Mouse (Mus musculus): ENCODE measurements around the gene Nuak1. TPM values are rescaled to one million over a fixed set of nuclear protein-coding genes. Genes with fewer than 3 reads are reported as not detected.

The Nuak1 gene
- polyA plus RNA-seq, 1 experiment from 2014 or later: 5.7 TPM

DNA sequence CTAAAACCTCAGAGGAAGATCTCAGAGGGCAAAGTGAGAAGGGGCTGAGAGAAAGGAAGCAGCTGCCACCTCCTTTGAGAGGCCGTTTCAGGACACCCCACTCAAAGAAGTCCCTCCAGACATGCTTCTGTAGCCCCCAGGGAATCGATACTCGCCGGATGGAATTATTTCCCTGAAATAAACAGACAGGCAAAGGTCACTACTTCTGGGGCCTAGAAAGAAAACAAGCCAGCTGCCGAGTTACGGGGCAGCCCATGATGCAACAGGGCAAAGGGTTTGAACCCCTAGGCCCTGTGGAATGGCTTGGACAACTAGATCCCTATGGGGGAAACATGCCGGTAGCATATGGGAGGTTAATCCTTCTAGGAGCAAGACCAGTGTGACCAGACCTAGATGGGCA, 16.0 kb downstream of the Nuak1 start:
- H3K4me1 ChIP-seq (replicated peaks; ENCODE audit: control insufficient read depth, insufficient read depth, low read length): no peaks in the 10 kb centered on the region
- no peak overlapping the region for H3K27ac ChIP-seq (ENCODE audit: low read depth, low read length)
- H3K4me3 ChIP-seq (ENCODE audit: low read depth, low read length): no peak overlapping the region
- no peak for ATAC-seq (ENCODE audit: low FRiP score)
- no peaks in the 10 kb centered on the region for H3K27me3 ChIP-seq (ENCODE audit: control insufficient read depth, insufficient read depth, low read length)
- no peak overlapping the region for H3K4me2 ChIP-seq (replicated peaks; ENCODE audit: low read depth, low read length)
- no peaks in the 10 kb centered on the region for H3K9me3 ChIP-seq (ENCODE audit: control insufficient read depth, low read length)
- 66% methylated on average over 7 of the region's 7 CpGs for WGBS
- H3K9ac ChIP-seq (ENCODE audit: low read depth, low read length): no peak overlapping the region
- no peaks in the 10 kb centered on the region; the same call in 1 of the 2 replicates for H3K36me3 ChIP-seq (ENCODE audit: control insufficient read depth, insufficient read depth, low read length)
- DNase-seq (ENCODE audit: low spot score): no peak

DNA sequence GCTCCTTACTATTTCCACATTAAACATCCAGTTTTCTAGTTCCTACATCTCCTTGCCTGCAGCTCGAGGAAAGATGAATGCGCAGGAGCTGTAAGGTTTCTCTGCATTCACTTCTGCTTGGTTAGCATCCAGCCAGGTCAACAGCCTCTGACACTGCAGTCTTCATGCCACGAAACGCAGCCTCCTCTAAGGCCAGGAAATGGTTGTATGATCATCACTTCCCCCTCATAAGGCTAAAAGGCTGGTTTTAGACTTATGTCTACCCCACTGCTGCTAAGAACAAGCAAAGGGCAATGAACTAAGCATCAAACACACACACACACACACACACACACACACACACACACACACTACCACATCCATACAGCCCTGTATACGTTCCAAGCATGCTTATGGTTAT, 16.5 kb downstream of the Nuak1 start:
- Histone ChIP-seq H3K4me1 (replicated peaks; ENCODE audit: control insufficient read depth, insufficient read depth, low read length) (no peaks in the 10 kb centered on the region), H3K9me3 (ENCODE audit: control insufficient read depth, low read length) (no peaks in the 10 kb centered on the region), H3K36me3 (ENCODE audit: control insufficient read depth, insufficient read depth, low read length) (no peaks in the 10 kb centered on the region; the same call in 1 of the 2 replicates), H3K9ac (ENCODE audit: low read depth, low read length) (no peak overlapping the region), H3K27ac (ENCODE audit: low read depth, low read length) (no peak overlapping the region), H3K27me3 (ENCODE audit: control insufficient read depth, insufficient read depth, low read length) (no peaks in the 10 kb centered on the region), H3K4me3 (ENCODE audit: low read depth, low read length) (no peak overlapping the region), H3K4me2 (replicated peaks; ENCODE audit: low read depth, low read length) (no peak overlapping the region)
- ATAC-seq (ENCODE audit: low FRiP score): no peak
- no peak for DNase-seq (ENCODE audit: low spot score)
- WGBS: 85% methylated on average over 5 of the region's 5 CpGs

DNA sequence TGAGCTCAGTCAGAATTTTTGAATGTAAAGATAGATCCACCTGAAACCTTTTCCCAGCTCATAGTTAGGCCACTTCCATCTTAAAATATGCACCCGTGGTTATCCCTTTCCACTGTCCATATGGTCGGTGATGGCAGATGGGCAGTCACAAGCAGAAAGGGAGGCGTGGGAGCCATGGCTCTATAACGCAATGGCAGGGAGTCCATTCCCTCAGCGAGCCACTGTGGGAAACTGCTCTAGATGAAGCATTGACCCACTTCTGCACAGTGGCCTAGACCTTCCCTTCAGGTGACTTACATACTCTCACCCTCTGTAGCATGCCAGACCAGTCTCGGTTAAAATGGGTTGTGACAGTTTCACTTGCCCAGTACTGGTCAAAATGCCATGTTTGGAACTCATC, 19.8 kb downstream of the Nuak1 start:
- H3K36me3 ChIP-seq (ENCODE audit: control insufficient read depth, insufficient read depth, low read length): no peaks in the 10 kb centered on the region; the same call in 1 of the 2 replicates
- no peak overlapping the region for H3K4me3 ChIP-seq (ENCODE audit: low read depth, low read length)
- H3K27ac ChIP-seq (ENCODE audit: low read depth, low read length): no peak overlapping the region
- no peak overlapping the region for H3K4me2 ChIP-seq (replicated peaks; ENCODE audit: low read depth, low read length)
- WGBS: 92% methylated on average over 6 of the region's 6 CpGs
- H3K9me3 ChIP-seq (ENCODE audit: control insufficient read depth, low read length): no peaks in the 10 kb centered on the region
- H3K9ac ChIP-seq (ENCODE audit: low read depth, low read length): no peak overlapping the region
- DNase-seq (ENCODE audit: low spot score): no peak
- no peaks in the 10 kb centered on the region for H3K4me1 ChIP-seq (replicated peaks; ENCODE audit: control insufficient read depth, insufficient read depth, low read length)
- no peak for ATAC-seq (ENCODE audit: low FRiP score)
- no peaks in the 10 kb centered on the region for H3K27me3 ChIP-seq (ENCODE audit: control insufficient read depth, insufficient read depth, low read length)

DNA sequence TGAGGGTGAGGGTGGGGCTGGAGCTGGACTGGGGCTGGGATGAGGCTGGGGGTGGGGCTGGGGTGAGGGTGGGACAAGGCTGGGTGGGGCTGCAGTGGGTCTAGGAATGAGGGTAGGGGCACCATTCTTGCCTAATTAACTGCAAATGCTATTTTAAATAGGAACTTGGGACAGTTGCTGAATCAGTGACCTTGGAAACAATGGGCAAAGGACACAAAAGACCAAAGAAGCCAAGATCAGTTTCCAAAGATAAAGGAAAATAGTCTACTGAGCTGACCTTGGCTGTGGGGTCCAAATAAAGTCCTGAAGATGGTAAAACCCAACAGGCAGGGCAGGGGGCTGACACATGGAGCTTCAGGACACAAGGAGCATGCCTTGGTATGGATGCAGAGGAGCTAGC, 22.0 kb downstream of the Nuak1 start:
- H3K27me3 ChIP-seq (ENCODE audit: control insufficient read depth, insufficient read depth, low read length): no peaks in the 10 kb centered on the region
- no peak overlapping the region for H3K27ac ChIP-seq (ENCODE audit: low read depth, low read length)
- no peaks in the 10 kb centered on the region; the same call in 1 of the 2 replicates for H3K36me3 ChIP-seq (ENCODE audit: control insufficient read depth, insufficient read depth, low read length)
- H3K4me2 ChIP-seq (replicated peaks; ENCODE audit: low read depth, low read length): no peak overlapping the region
- H3K9ac ChIP-seq (ENCODE audit: low read depth, low read length): no peak overlapping the region
- H3K4me3 ChIP-seq (ENCODE audit: low read depth, low read length): no peak overlapping the region
- no peak for DNase-seq (ENCODE audit: low spot score)
- no peak for ATAC-seq (ENCODE audit: low FRiP score)
- H3K4me1 ChIP-seq (replicated peaks; ENCODE audit: control insufficient read depth, insufficient read depth, low read length): no peaks in the 10 kb centered on the region
- no peaks in the 10 kb centered on the region for H3K9me3 ChIP-seq (ENCODE audit: control insufficient read depth, low read length)

DNA sequence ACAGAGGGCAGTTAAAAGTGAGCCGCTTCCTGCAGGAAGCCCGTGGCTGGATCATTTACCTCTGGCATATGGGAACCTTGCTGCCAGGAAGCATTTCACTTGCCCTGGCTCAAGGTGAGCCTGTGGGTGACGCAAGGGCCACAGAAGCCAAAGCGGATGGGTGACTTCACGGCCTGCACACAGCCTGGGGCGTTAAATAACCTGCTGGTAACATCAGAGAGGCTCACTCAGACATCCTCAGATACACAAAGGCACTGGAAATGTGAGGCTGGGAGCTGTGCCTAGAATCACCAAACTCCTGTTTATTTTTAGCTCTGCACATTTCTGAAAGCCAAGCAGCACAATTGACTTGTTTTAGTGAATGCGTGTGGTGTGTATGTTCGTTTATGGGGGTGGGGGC, 23.6 kb downstream of the Nuak1 start:
- no peak overlapping the region for H3K27ac ChIP-seq (ENCODE audit: low read depth, low read length)
- no peaks in the 10 kb centered on the region; the same call in 1 of the 2 replicates for H3K36me3 ChIP-seq (ENCODE audit: control insufficient read depth, insufficient read depth, low read length)
- WGBS: 92% methylated on average over 8 of the region's 8 CpGs

DNA sequence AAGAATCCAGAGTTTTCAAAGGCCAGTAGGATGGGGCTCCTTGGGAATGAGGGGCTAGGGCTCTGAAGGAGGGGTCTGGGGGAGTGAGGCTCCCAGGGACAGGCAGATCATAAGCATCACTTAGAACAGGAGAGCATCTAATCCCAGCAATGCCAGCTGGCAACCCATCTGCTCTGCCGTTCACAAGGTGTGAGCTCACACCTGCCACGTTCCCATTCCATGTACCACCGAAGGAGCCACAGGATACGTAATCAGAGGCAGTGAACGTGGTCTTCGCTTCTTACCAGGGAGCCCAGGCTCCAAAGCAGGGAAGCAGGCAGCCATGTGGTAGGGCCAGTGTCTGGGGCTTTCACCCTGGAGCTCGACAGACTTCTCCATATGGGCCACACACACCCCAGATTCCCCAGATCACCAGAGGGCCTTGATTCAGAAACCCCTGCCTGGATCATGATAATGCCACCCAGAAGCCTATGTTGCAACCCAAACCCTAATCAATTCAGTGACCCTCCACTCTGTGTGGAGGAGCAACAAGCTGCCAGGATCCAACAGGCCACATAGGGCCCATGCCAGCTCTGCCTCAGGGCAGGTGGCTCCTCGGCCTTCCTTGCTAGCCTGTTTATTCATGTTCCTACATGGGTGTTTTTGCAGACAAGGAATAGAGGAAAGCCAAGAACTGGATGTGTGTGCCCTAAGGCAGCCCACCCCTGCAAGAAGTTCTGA, 25.3 kb downstream of the Nuak1 start:
- ATAC-seq (ENCODE audit: low FRiP score): no peak
- no peak for DNase-seq (ENCODE audit: low spot score)
- Histone ChIP-seq H3K9ac (ENCODE audit: low read depth, low read length) (no peak overlapping the region), H3K4me3 (ENCODE audit: low read depth, low read length) (no peak overlapping the region), H3K36me3 (ENCODE audit: control insufficient read depth, insufficient read depth, low read length) (no peaks in the 10 kb centered on the region; the same call in 1 of the 2 replicates), H3K4me2 (replicated peaks; ENCODE audit: low read depth, low read length) (no peak overlapping the region), H3K27ac (ENCODE audit: low read depth, low read length) (no peak overlapping the region), H3K27me3 (ENCODE audit: control insufficient read depth, insufficient read depth, low read length) (no peaks in the 10 kb centered on the region), H3K4me1 (replicated peaks; ENCODE audit: control insufficient read depth, insufficient read depth, low read length) (no peaks in the 10 kb centered on the region), H3K9me3 (ENCODE audit: control insufficient read depth, low read length) (no peaks in the 10 kb centered on the region)
- WGBS: 86% methylated on average over 8 of the region's 8 CpGs

More for the DNA sequence above, 23.6 kb downstream of the Nuak1 start:
- DNase-seq (ENCODE audit: low spot score) (no peak), ATAC-seq (ENCODE audit: low FRiP score) (no peak)
- Histone ChIP-seq H3K9ac (ENCODE audit: low read depth, low read length) (no peak overlapping the region), H3K4me1 (replicated peaks; ENCODE audit: control insufficient read depth, insufficient read depth, low read length) (no peaks in the 10 kb centered on the region), H3K27me3 (ENCODE audit: control insufficient read depth, insufficient read depth, low read length) (no peaks in the 10 kb centered on the region), H3K4me3 (ENCODE audit: low read depth, low read length) (no peak overlapping the region), H3K9me3 (ENCODE audit: control insufficient read depth, low read length) (no peaks in the 10 kb centered on the region), H3K4me2 (replicated peaks; ENCODE audit: low read depth, low read length) (no peak overlapping the region)

DNA sequence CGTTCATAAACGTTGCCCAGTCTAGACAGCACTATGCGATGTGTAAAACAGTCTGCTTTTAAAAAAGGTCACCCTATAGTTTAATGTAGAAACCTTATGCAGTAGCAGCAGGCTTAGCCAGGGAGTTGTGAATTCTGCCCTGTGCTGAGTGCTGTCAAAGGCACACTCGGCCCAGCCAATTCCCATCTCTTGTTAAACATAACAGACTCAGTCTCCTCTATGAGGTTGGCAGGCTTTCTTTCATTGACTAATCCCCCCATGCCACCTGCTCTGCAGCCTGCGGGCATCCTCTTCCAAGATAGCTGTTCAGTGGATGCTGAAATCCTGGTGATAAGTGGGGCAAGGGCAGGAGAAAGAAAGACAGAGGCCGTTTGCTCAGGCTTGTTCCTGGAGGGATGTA, 27.1 kb downstream of the Nuak1 start:
- no peaks in the 10 kb centered on the region for H3K36me3 ChIP-seq (ENCODE audit: control insufficient read depth, insufficient read depth, low read length)
- 85% methylated on average over 6 of the region's 6 CpGs for WGBS
- H3K4me1 ChIP-seq (replicated peaks; ENCODE audit: control insufficient read depth, insufficient read depth, low read length): no peaks in the 10 kb centered on the region
- H3K27ac ChIP-seq (ENCODE audit: low read depth, low read length): no peak overlapping the region
- H3K4me3 ChIP-seq (ENCODE audit: low read depth, low read length): no peak overlapping the region
- no peak overlapping the region for H3K9ac ChIP-seq (ENCODE audit: low read depth, low read length)
- no peak for DNase-seq (ENCODE audit: low spot score)
- no peak for ATAC-seq (ENCODE audit: low FRiP score)
- H3K9me3 ChIP-seq (ENCODE audit: control insufficient read depth, low read length): no peaks in the 10 kb centered on the region
- no peaks in the 10 kb centered on the region for H3K27me3 ChIP-seq (ENCODE audit: control insufficient read depth, insufficient read depth, low read length)
- no peak overlapping the region for H3K4me2 ChIP-seq (replicated peaks; ENCODE audit: low read depth, low read length)

DNA sequence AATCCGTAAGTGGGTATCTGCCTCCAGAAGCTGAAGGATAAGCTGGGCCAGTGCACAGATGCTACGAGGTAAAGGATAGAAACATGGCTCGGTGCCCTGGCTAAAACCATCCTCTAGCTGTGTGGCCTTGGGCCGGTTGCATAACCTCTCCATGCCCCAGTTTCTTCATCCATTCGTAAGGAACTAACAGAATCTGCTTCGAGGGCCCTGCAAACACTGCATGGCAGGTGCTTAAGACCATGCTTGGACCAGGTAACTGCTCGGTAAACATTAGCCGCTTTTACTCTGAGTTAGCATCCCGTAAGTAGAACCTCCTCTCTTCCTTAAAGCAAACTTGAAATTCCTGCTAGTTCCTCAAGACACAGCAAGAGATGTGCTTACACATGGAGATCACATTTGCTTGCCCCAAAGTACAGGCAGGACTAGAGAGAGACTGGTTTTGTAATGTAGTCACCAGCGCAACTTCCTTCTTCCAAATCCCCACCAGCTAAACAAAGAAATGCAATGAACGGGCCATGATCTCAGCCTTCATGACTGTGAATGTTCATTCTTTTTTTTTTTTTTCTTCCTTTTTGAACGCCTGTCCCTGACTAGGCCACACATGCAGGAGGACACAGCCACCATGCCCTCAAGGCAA, 28.0 kb downstream of the Nuak1 start:
- 90% methylated on average over 12 of the region's 12 CpGs for WGBS

More for the DNA sequence above, 28.0 kb downstream of the Nuak1 start:
- no peak for ATAC-seq (ENCODE audit: low FRiP score)
- no peak overlapping the region for H3K4me2 ChIP-seq (replicated peaks; ENCODE audit: low read depth, low read length)
- no peaks in the 10 kb centered on the region for H3K36me3 ChIP-seq (ENCODE audit: control insufficient read depth, insufficient read depth, low read length)
- DNase-seq (ENCODE audit: low spot score): no peak
- H3K27ac ChIP-seq (ENCODE audit: low read depth, low read length): no peak overlapping the region
- no peak overlapping the region for H3K4me3 ChIP-seq (ENCODE audit: low read depth, low read length)
- no peaks in the 10 kb centered on the region for H3K27me3 ChIP-seq (ENCODE audit: control insufficient read depth, insufficient read depth, low read length)
- no peak overlapping the region for H3K9ac ChIP-seq (ENCODE audit: low read depth, low read length)
- H3K9me3 ChIP-seq (ENCODE audit: control insufficient read depth, low read length): no peaks in the 10 kb centered on the region
- H3K4me1 ChIP-seq (replicated peaks; ENCODE audit: control insufficient read depth, insufficient read depth, low read length): no peaks in the 10 kb centered on the region

Measured in hindbrain, embryonic 11.5 days (tissue).